ENCODE assay signal across 12 mouse cellular contexts in genomic region chr2:70425611-70426010, GRCm38 (mm10). TPM values are rescaled to one million over a fixed set of nuclear protein-coding genes. Genes with fewer than 3 reads are reported as not detected.
DNase-seq lines count a peak whose midpoint lies in the region; ATAC-seq lines count a peak whose summit lies in the region.
"Had no signal": no experiment of that assay in that cellular context is flagged by ENCODE, and none has a peak within 500 bp of the region (broad histone marks: within the 10 kb centered on the region; RNA-seq: fewer than 3 reads in every experiment).

No protein-coding gene starts in this region.

- DNase-seq in kidney, postnatal 10 days: peak; percentile 11
- DNase-seq in kidney, adult 18-20 months: no peak
- peak; percentile 55 for DNase-seq in thymus, postnatal 14 days
- no peak for DNase-seq in left cerebral cortex, adult 9 months (ENCODE audit: low spot score in 2 of 2)
- DNase-seq in cerebellum, postnatal 4 days (ENCODE audit: low spot score in 2 of 2): no peak
- DNase-seq: gastrocnemius, postnatal 25 days; kidney, postnatal 14 days; layer of hippocampus, adult 9-11 months; lung, postnatal 10 days had no signal

- peak; percentile 97 for ATAC-seq in CD4-positive, CD25-positive, alpha-beta regulatory T cell, adult 4 months
- ATAC-seq in inflammation-experienced regulatory T-cells, adult 6 months: peak; percentile 100
- ATAC-seq: intestine, postnatal 0 days had no signal

RNA-seq across cellular contexts. Expression of gene Sp5, which starts 49.1 kb away (rescaled TPM):
- polyA plus RNA-seq in CD4-positive, CD25-positive, alpha-beta regulatory T cell, adult 4 months (2017; shearing (Covaris generic)): not detected
- polyA plus RNA-seq in inflammation-experienced regulatory T-cells, adult 6 months (2017; shearing (Covaris generic)): not detected

Comparison
In these comparisons a context has a peak if more than half of its experiments do, and no peak if none do; other contexts are left out.
1. DNase-seq: peak in kidney, postnatal 10 days (single experiment) and thymus, postnatal 14 days (single experiment); none in kidney, adult 18-20 months (single experiment), left cerebral cortex, adult 9 months (0 of 2) and cerebellum, postnatal 4 days (0 of 2).